Mouse (Mus musculus) heart, embryonic 15.5 days (tissue): ENCODE results near the gene Syce1. TPM values are rescaled to one million over a fixed set of nuclear protein-coding genes. Genes with fewer than 3 reads are reported as not detected.

ENCODE experiments used
- ATAC-seq: fragments of 200-750 bp; cut with Nextera tagmentation; replicated peaks from 2 replicates; pipeline ENCODE4 v1.8.0; 2017; ENCODE audit warnings: low read depth, moderate TSS enrichment; ENCODE audit not compliant: insufficient number of reproducible peaks, insufficient read depth, low FRiP score
- H3K27ac ChIP-seq: fragments of 300-500 bp; sonication (generic); 2 replicates; pipeline ENCODE4 v1.5.1; 2015; ENCODE audit warnings: mild to moderate bottlenecking, inconsistent platforms
- H3K27me3 ChIP-seq: fragments of 300-500 bp; sonication (generic); 2 replicates; pipeline ENCODE4 v1.6.1; 2015; ENCODE audit warnings: inconsistent platforms
- H3K36me3 ChIP-seq: fragments of 300-500 bp; sonication (generic); 2 replicates; pipeline ENCODE4 v1.6.1; 2015; ENCODE audit warnings: mild to moderate bottlenecking, inconsistent platforms
- H3K4me1 ChIP-seq: fragments of 300-500 bp; sonication (generic); replicated peaks from 2 replicates; pipeline ENCODE4 v1.6.1; 2015; ENCODE audit warnings: inconsistent platforms
- H3K4me2 ChIP-seq: fragments of 300-500 bp; sonication (generic); 2 replicates; pipeline ENCODE4 v1.6.1; 2015; ENCODE audit warnings: inconsistent platforms, mild to moderate bottlenecking, moderate library complexity
- H3K4me3 ChIP-seq: fragments of 300-500 bp; sonication (generic); 2 replicates; pipeline ENCODE4 v1.5.1; 2015; ENCODE audit warnings: mild to moderate bottlenecking, inconsistent platforms
- H3K9ac ChIP-seq: fragments of 300-500 bp; sonication (generic); 2 replicates; pipeline ENCODE4 v1.6.1; 2015; ENCODE audit warnings: mild to moderate bottlenecking, inconsistent platforms
- H3K9me3 ChIP-seq: fragments of 300-500 bp; sonication (generic); replicated peaks from 2 replicates; pipeline ENCODE4 v1.6.1; 2016; ENCODE audit warnings: inconsistent platforms
- whole genome bisulfite sequencing: fragments of 180-500 bp; shearing (Covaris S2); methylation state at CpG from one replicate; pipeline ENCODE4 v1.1.7; 2015; ENCODE audit warnings: mixed read lengths; 5-methylcytosine and 5-hydroxymethylcytosine counted together
- polyA plus RNA-seq: library from polyadenylated mRNA; unstranded; fragments of >200 nt; fragmentation: Nextera tagmentation; extraction: Ambion mirVana; gene quantifications from 2 replicates; pipeline ENCODE4 v1.2.1, GENCODE M21; 2015

Gene Syce1
- 0.13 and 0.21 TPM in 2 replicates for polyA plus RNA-seq

GRCm38 (mm10) chr7:140787406-140788052 lies at the start of gene Syce1:
Gene Syce1 (minus strand): TSS chr7:140787852.
- no peak for ATAC-seq
- 72% methylated on average over 33 of the region's 33 CpGs for WGBS
- no peaks in the 10 kb centered on the region for H3K36me3 ChIP-seq
- H3K27me3 ChIP-seq = no peaks in the 10 kb centered on the region
- H3K4me2 ChIP-seq = no peak within 1 kb of the TSS
- no peak within 1 kb of the TSS for H3K27ac ChIP-seq
- no peak within 1 kb of the TSS for H3K4me3 ChIP-seq
- no peak within 1 kb of the TSS for H3K9ac ChIP-seq
- H3K9me3 ChIP-seq = no peaks in the 10 kb centered on the region
- H3K4me1 ChIP-seq = no peaks in the 10 kb centered on the region

DNA sequence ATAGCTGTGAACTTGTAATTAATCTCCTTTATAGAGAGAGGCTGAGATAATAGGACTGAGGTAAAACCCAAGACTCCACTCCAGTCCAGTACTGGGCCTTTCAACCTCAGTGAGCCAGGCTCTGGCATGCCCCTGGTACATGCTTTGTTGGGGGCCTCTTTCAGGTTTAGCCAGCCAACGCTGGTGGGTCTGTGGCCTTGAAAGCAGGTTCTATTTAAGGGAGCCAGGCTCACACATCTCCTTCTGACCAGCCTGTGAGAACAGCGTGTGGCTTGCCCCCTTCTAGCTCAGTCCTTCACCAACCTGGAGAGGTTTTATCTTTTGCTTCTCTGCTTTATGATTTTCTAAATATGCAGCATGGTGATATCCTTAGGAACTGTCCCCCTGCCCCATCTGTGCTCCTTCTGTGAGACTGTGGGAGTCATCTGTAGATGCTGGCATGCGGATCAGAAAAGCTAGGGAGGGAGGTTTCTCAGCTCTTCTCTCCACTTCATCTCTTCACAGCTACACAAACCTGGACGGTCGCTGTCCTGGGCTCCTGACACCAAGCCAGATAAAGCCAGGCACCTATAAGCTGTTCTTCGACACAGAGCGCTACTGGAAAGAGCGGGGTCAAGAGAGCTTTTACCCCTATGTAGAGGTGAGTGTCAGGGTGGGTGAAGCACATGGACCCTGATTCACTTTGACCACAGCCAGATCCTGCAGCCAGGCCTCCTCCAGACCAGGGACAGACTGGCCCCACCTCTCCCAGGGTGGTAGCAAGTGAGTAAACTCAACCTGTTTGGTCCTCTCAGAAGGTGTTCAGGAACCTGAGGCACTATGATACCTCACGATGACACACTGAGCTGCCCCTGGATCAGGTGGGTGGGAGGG lies 48.8 kb upstream of the Syce1 start:
- no peak overlapping the region for H3K27ac ChIP-seq
- WGBS = 67% methylated on average over 9 of the region's 9 CpGs
- H3K27me3 ChIP-seq = peaks cover 52% of the 10 kb centered on the region
- no peaks in the 10 kb centered on the region for H3K36me3 ChIP-seq
- H3K4me1 ChIP-seq = no peaks in the 10 kb centered on the region
- H3K9ac ChIP-seq = no peak overlapping the region
- no peak overlapping the region for H3K4me3 ChIP-seq
- no peak overlapping the region for H3K4me2 ChIP-seq
- H3K9me3 ChIP-seq = no peaks in the 10 kb centered on the region
- ATAC-seq = no peak

- WGBS = 90% methylated on average over 2 of the region's 2 CpGs
- Histone ChIP-seq H3K4me3 (no peak overlapping the region), H3K36me3 (no peaks in the 10 kb centered on the region), H3K9me3 (no peaks in the 10 kb centered on the region), H3K27me3 (peaks cover 44% of the 10 kb centered on the region), H3K4me1 (no peaks in the 10 kb centered on the region), H3K9ac (no peak overlapping the region), H3K27ac (no peak overlapping the region), H3K4me2 (no peak overlapping the region)
- ATAC-seq = no peak
Measured at GRCm38 (mm10) chr7:140835758-140836087, 48.1 kb upstream of the Syce1 start.

GRCm38 (mm10) chr7:140834968-140835757 lies 47.5 kb upstream of the Syce1 start, which contains the start of gene Urah:
Gene Urah (plus strand): TSS chr7:140835018.
- no peaks in the 10 kb centered on the region for H3K4me1 ChIP-seq
- no peaks in the 10 kb centered on the region for H3K36me3 ChIP-seq
- H3K27me3 ChIP-seq = peaks cover 39% of the 10 kb centered on the region
- H3K9me3 ChIP-seq = no peaks in the 10 kb centered on the region
- no peak within 1 kb of the TSS for H3K4me2 ChIP-seq
- H3K9ac ChIP-seq = no peak within 1 kb of the TSS
- no peak for ATAC-seq
- H3K4me3 ChIP-seq = no peak within 1 kb of the TSS
- 49% methylated on average over 20 of the region's 20 CpGs for WGBS
- no peak within 1 kb of the TSS for H3K27ac ChIP-seq

GRCm38 (mm10) chr7:140833341-140833740 lies 45.7 kb upstream of the Syce1 start:
- Histone ChIP-seq H3K4me1 (peaks cover under 1% of the 10 kb centered on the region; the same call in 1 of the 2 replicates), H3K36me3 (no peaks in the 10 kb centered on the region), H3K4me2 (no peak overlapping the region), H3K9me3 (no peaks in the 10 kb centered on the region), H3K9ac (no peak overlapping the region), H3K27ac (no peak overlapping the region), H3K27me3 (peaks cover 21% of the 10 kb centered on the region), H3K4me3 (no peak overlapping the region)
- 81% methylated on average over 4 of the region's 4 CpGs for WGBS
- no peak for ATAC-seq

DNA sequence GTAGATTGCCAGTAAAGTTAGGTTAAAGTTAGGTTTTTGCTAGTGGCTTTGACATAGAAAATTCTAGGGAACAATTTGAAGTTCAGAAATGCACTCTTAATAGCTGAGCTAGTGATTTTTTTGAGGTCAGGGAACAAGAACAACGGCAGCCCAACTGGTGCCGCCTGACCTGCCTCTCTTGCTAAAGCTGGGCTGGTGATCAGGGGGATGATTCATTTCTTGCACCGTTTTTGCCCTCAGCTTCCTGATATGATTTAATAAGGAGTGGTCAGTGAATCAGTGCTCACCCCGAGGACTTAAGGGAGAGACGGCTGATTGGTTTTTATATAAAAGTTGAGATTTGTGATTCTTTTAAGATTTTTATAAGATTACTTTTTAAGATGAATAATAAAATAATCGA lies 43.8 kb upstream of the Syce1 start:
- H3K4me3 ChIP-seq = no peak overlapping the region
- no peaks in the 10 kb centered on the region for H3K9me3 ChIP-seq
- peaks cover 7% of the 10 kb centered on the region for H3K27me3 ChIP-seq
- H3K4me2 ChIP-seq = no peak overlapping the region
- no peak overlapping the region for H3K27ac ChIP-seq
- H3K36me3 ChIP-seq = no peaks in the 10 kb centered on the region
- ATAC-seq = no peak
- H3K4me1 ChIP-seq = peaks cover 4% of the 10 kb centered on the region; the same call in 1 of the 2 replicates
- 53% methylated on average over 6 of the region's 6 CpGs for WGBS
- H3K9ac ChIP-seq = no peak overlapping the region

GRCm38 (mm10) chr7:140828171-140828881 lies 40.7 kb upstream of the Syce1 start:
- Histone ChIP-seq H3K4me3 (no peak overlapping the region), H3K9ac (no peak overlapping the region), H3K4me1 (peaks cover 4% of the 10 kb centered on the region; the same call in 1 of the 2 replicates), H3K9me3 (no peaks in the 10 kb centered on the region), H3K27me3 (no peaks in the 10 kb centered on the region), H3K4me2 (peak overlapping the region; percentile 34), H3K36me3 (no peaks in the 10 kb centered on the region), H3K27ac (no peak overlapping the region)
- 24% methylated on average over 8 of the region's 8 CpGs for WGBS
- ATAC-seq = no peak

DNA sequence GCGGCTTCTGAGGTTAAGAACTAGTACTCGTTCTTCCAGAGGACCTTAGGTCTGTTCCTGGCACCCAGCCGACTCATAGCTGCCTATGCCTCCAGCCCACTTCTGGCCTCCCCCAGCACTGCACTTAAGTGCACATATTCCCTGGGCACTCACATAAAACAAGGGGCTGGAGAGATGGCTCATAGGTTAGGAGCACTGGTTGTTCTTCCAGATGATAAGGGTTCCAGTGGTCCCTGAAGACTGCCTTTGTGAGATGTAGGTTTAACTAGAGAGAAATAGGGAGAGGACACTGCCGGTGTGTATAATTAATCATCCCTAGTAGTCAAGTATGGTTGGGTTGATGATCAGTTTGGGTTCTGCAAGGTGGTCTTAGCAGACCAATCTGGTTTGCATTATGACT lies 35.1 kb upstream of the Syce1 start:
- H3K4me2 ChIP-seq = no peak overlapping the region
- 89% methylated on average over 4 of the region's 4 CpGs for WGBS

DNA sequence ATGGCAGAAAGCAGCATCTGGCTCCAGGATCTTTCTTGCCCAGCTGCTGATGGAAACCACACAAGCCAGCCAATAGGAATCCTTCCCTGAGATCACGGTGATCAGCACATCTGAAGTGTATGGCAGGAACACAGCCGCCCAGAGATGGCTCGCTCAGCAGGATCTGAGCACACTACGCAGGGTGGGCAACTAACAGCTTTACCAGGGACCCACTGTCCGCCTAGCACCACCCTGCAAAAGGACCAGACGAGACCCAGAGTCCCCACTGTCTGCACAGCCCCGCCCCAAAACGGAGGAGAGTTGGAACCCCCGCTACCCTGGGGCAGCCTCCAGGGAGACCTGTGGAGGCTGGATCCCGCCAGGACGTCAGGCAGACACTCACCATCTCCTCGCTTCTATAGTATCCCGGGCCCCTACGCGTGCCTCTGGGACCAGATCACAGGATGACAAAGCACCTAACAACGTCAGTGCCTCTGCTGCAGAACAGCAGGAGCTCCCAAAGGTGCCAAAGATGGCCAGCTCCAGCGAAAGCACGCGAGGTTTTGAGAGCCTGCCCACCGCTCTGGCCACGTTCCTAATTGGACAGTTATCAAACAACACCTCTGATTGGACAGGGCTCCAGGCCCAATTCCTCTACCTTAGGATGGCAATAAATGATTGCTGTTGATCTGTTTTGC lies 34.1 kb upstream of the Syce1 start, which contains the start of gene Zfp941:
TSS of gene Zfp941 (minus strand) at position 526 of the 677 bp plus-strand sequence.
- Histone ChIP-seq H3K27me3 (no peaks in the 10 kb centered on the region), H3K9me3 (no peaks in the 10 kb centered on the region), H3K4me1 (peaks cover 9% of the 10 kb centered on the region; the same call in 1 of the 2 replicates), H3K36me3 (no peaks in the 10 kb centered on the region), H3K4me3 (peak within 1 kb of the TSS; percentile 54), H3K27ac (no peak within 1 kb of the TSS), H3K9ac (peak within 1 kb of the TSS; percentile 60), H3K4me2 (peak within 1 kb of the TSS; percentile 85)
- WGBS = 2% methylated on average over 21 of the region's 21 CpGs
- no peak; the same call in 1 of the 2 replicates for ATAC-seq

More for the DNA sequence above, 35.1 kb upstream of the Syce1 start:
- no peak overlapping the region for H3K4me3 ChIP-seq
- H3K4me1 ChIP-seq = peaks cover 9% of the 10 kb centered on the region; the same call in 1 of the 2 replicates
- ATAC-seq = no peak
- no peaks in the 10 kb centered on the region for H3K9me3 ChIP-seq
- no peaks in the 10 kb centered on the region for H3K36me3 ChIP-seq
- H3K27me3 ChIP-seq = no peaks in the 10 kb centered on the region
- no peak overlapping the region for H3K27ac ChIP-seq
- no peak overlapping the region for H3K9ac ChIP-seq

DNA sequence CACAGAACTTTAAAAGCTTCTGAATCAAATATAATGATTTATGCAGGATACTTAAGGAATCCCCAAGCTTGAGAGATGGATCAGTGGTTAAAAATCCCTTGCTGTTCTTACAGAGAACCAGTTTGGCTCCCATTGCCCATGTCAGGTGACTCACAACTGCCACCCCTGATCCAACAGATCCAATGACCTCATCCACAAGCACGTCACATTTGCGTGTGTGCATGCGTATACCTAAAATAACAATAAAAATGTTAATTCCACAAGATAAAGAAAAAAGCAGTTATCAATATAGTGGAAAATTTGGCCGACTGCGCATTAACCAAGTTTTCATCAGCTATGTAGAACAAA lies 33.6 kb upstream of the Syce1 start:
- H3K4me3 ChIP-seq = peak overlapping the region; percentile 54
- no peaks in the 10 kb centered on the region for H3K27me3 ChIP-seq
- WGBS = 45% methylated on average over 5 of the region's 5 CpGs
- H3K4me2 ChIP-seq = peak overlapping the region; percentile 85
- no peak overlapping the region for H3K9ac ChIP-seq
- H3K4me1 ChIP-seq = peaks cover 9% of the 10 kb centered on the region; the same call in 1 of the 2 replicates
- H3K9me3 ChIP-seq = no peaks in the 10 kb centered on the region
- no peak overlapping the region for H3K27ac ChIP-seq
- H3K36me3 ChIP-seq = no peaks in the 10 kb centered on the region
- ATAC-seq = no peak
